Mouse (Mus musculus): ENCODE data around the gene Tbrg1. TPM values are rescaled to one million over a fixed set of nuclear protein-coding genes. Genes with fewer than 3 reads are reported as not detected.
A peak's percentile ranks its signal among the peaks of the same experiment; 100 is the strongest.

Tbrg1 gene
- total and polyA plus RNA-seq, 3 experiments: 127 to 159 TPM; not detected in 1

DNA sequence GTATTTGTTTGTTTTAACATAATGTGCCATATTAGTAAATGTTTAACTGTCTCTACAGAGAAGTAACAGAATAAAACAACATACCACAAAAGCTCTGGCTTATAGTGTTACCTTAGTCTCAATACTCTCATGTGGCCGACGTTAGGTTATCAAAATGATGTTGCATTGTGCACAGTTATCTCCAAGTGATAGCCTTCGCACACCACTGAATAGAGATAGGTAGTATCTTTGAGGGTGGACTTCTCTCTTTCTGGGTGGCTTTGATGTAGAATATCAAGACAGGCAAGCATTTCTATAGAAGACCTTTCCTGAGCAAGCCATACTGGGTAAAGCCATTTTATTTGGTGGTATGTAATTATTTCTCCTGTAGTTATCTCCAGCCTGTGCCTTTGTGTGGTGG lies 52.0 kb downstream of the Tbrg1 start:
- no peak overlapping the region for H3K27ac ChIP-seq (ENCODE audit: control insufficient read depth, low read depth, low read length)
- no peaks in the 10 kb centered on the region for H3K79me2 ChIP-seq (ENCODE audit: control insufficient read depth, insufficient read depth, low read length, poor library complexity)

DNA sequence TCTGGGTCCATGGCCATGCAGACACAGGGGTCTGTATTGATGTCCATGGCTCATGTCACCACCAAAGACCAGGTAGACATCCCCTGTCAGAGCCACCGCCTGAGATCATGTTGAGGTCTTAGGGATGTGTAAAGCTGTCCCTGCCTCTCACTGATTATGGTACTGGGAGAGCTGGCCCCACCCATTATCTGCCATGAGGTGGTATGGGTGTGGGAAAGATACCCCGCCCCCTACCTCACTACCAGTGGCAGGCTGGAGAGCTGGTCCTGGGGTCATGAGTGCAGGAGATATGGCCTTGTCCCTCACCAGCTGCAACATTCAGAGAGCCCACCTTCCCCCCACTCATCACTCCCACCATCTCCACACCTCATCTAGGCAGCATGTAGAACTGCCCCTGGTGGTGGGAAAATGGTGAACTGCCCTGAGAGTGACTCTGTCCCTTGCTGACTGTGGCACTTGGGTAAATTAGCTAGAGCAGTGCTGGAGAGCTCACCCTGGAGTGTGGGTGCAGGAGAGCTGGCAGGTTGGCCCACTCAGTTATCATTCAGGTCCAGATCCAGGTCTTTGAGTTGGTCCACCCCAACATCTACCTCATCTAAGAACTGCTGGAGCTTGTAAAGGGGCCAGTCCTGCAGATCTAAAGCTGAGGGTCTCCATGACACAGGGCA lies 56.4 kb downstream of the Tbrg1 start:
- Histone ChIP-seq H3K4me1 (ENCODE audit: control insufficient read depth in 1 of 2, insufficient read depth in 2 of 2, low read length in 2 of 2) (peaks cover 13 to 16% of the 10 kb centered on the region in 2 experiments), H3K79me2 (ENCODE audit: control insufficient read depth, insufficient read depth, low read length, poor library complexity) (no peaks in the 10 kb centered on the region), H3K27me3 (ENCODE audit: control insufficient read depth in 1 of 2, insufficient read depth in 2 of 2, low read length in 2 of 2) (no peaks in the 10 kb centered on the region), H3K9ac (ENCODE audit: control insufficient read depth, low read depth, low read length, poor library complexity, severe bottlenecking) (no peak overlapping the region), H3K36me3 (ENCODE audit: control insufficient read depth in 1 of 2, insufficient read depth in 2 of 2, low read length in 2 of 2) (peaks cover 0 to 10% of the 10 kb centered on the region in 2 experiments; a peak in 2 of 4 replicates), H3K9me3 (replicated peaks; ENCODE audit: insufficient read depth, low read length) (no peaks in the 10 kb centered on the region), H3K27ac (ENCODE audit: control insufficient read depth, low read depth, low read length) (no peak overlapping the region), H3K4me3 (ENCODE audit: control insufficient read depth in 1 of 2, insufficient read depth in 1 of 2, low read depth in 2 of 2, low read length in 2 of 2) (no peak overlapping the region)
- no peak for TF ChIP-seq CHD1 (IDR thresholded peaks at IDR 0.05; ENCODE audit: low read depth, low read length)
- no peak for TF ChIP-seq TAL1 (IDR thresholded peaks at IDR 0.05; ENCODE audit: low read length)
- no peak for TF ChIP-seq TCF12 (IDR thresholded peaks at IDR 0.05; ENCODE audit: low read depth, low read length)
- no peak for TF ChIP-seq MAZ (IDR thresholded peaks at IDR 0.05; ENCODE audit: low read depth, low read length)
- TF ChIP-seq MXI1 (IDR thresholded peaks at IDR 0.05; ENCODE audit: low read depth, low read length): no peak
- TF ChIP-seq MYB (IDR thresholded peaks at IDR 0.05; ENCODE audit: low read depth, low read length): no peak
- TF ChIP-seq TBP (IDR thresholded peaks at IDR 0.05; ENCODE audit: low read depth, low read length): no peak
- DNase-seq (ENCODE audit: low read depth, low spot score): no peak

More for the DNA sequence above, 52.0 kb downstream of the Tbrg1 start:
- peak; percentile 25 for DNase-seq (ENCODE audit: low read depth, low spot score)
- no peaks in the 10 kb centered on the region for H3K9me3 ChIP-seq (replicated peaks; ENCODE audit: insufficient read depth, low read length)
- H3K4me1 ChIP-seq (ENCODE audit: control insufficient read depth in 1 of 2, insufficient read depth in 2 of 2, low read length in 2 of 2): peaks cover 14 to 20% of the 10 kb centered on the region in 2 experiments
- H3K27me3 ChIP-seq (ENCODE audit: control insufficient read depth in 1 of 2, insufficient read depth in 2 of 2, low read length in 2 of 2): no peaks in the 10 kb centered on the region
- H3K36me3 ChIP-seq (ENCODE audit: control insufficient read depth in 1 of 2, insufficient read depth in 2 of 2, low read length in 2 of 2): peaks cover 0 to 19% of the 10 kb centered on the region in 2 experiments; a peak in 2 of 4 replicates
- no peak overlapping the region for H3K9ac ChIP-seq (ENCODE audit: control insufficient read depth, low read depth, low read length, poor library complexity, severe bottlenecking)
- H3K4me3 ChIP-seq (ENCODE audit: control insufficient read depth in 1 of 2, insufficient read depth in 1 of 2, low read depth in 2 of 2, low read length in 2 of 2): no peak overlapping the region
- TF ChIP-seq GABPA (IDR thresholded peaks at IDR 0.05; ENCODE audit: low read depth, low read length): no peak
- peak; percentile 55; the same call in 1 of the 2 replicates for TF ChIP-seq TCF12 (IDR thresholded peaks at IDR 0.05; ENCODE audit: low read depth, low read length)
- TF ChIP-seq GATA1 (IDR thresholded peaks at IDR 0.05; ENCODE audit: low read depth, low read length): peak; percentile 52
- TF ChIP-seq USF2 (IDR thresholded peaks at IDR 0.05; ENCODE audit: borderline replicate concordance in 1 of 2, insufficient read depth in 1 of 2, low read depth in 1 of 2, low read length in 2 of 2): no peak
- TF ChIP-seq EP300 (IDR thresholded peaks at IDR 0.05; ENCODE audit: low read depth in 1 of 2, low read length in 2 of 2): peak; percentile 57 to 72
- TF ChIP-seq ZKSCAN1 (IDR thresholded peaks at IDR 0.05; ENCODE audit: low read depth, low read length): no peak
- TF ChIP-seq POLR2A (IDR thresholded peaks at IDR 0.05; ENCODE audit: control insufficient read depth in 1 of 2, insufficient read depth in 1 of 2, low read depth in 1 of 2, low read length in 2 of 2, poor library complexity in 1 of 2): no peak
- TF ChIP-seq MAFK (IDR thresholded peaks at IDR 0.05; ENCODE audit: borderline replicate concordance, low read depth, low read length): no peak
- TF ChIP-seq ETS1 (IDR thresholded peaks at IDR 0.05; ENCODE audit: low read depth, low read length): no peak
- TF ChIP-seq MEF2A (IDR thresholded peaks at IDR 0.05; ENCODE audit: extremely low read depth, insufficient replicate concordance, low read depth, low read length, poor library complexity, severe bottlenecking): no peak
- TF ChIP-seq SMC3 (IDR thresholded peaks at IDR 0.05; ENCODE audit: low read depth, low read length): no peak
- TF ChIP-seq KAT2A (conservative IDR thresholded peaks at IDR 0.05; ENCODE audit: low read depth, low read length): no peak
- TF ChIP-seq CHD1 (IDR thresholded peaks at IDR 0.05; ENCODE audit: low read depth, low read length): no peak
- TF ChIP-seq MAX (IDR thresholded peaks at IDR 0.05; ENCODE audit: low read length): no peak
- no peak for TF ChIP-seq JUND (IDR thresholded peaks at IDR 0.05; ENCODE audit: low read depth, low read length)
- TF ChIP-seq TAL1 (IDR thresholded peaks at IDR 0.05; ENCODE audit: low read length): no peak

Other genes with a start within 250 kb of the Tbrg1 start
- gene Robo3, start 224.1 kb downstream of the Tbrg1 start, total RNA-seq (2012; rRNA removed): not detected in 2 replicates
- gene Robo3, start 224.1 kb downstream of the Tbrg1 start, polyA plus RNA-seq (2012; ENCODE audit: insufficient read depth in 1 of 2, insufficient read length in 2 of 2, low read depth in 1 of 2, low replicate concordance in 2 of 2, missing spikeins in 1 of 2): not detected
- 15.5 and 16.1 TPM in 2 replicates for gene Msantd2, start 168.0 kb downstream of the Tbrg1 start, total RNA-seq (2012; rRNA removed)
- 10 to 100 TPM in 1 of 2 experiments, not detected in 1; 26.2 TPM for gene Msantd2, start 168.0 kb downstream of the Tbrg1 start, polyA plus RNA-seq (2012; ENCODE audit: insufficient read depth in 1 of 2, insufficient read length in 2 of 2, low read depth in 1 of 2, low replicate concordance in 2 of 2, missing spikeins in 1 of 2)
- 0.10 and 0.23 TPM in 2 replicates for gene Esam, start 129.2 kb downstream of the Tbrg1 start, total RNA-seq (2012; rRNA removed)
- gene Esam, start 129.2 kb downstream of the Tbrg1 start, polyA plus RNA-seq (2012; ENCODE audit: insufficient read depth in 1 of 2, insufficient read length in 2 of 2, low read depth in 1 of 2, low replicate concordance in 2 of 2, missing spikeins in 1 of 2): under 1 TPM in 1 of 2 experiments, not detected in 1; 0.89 TPM
- gene Vsig2, start 118.1 kb downstream of the Tbrg1 start, total RNA-seq (2012; rRNA removed): not detected in 2 replicates
- gene Vsig2, start 118.1 kb downstream of the Tbrg1 start, polyA plus RNA-seq (2012; ENCODE audit: insufficient read depth in 1 of 2, insufficient read length in 2 of 2, low read depth in 1 of 2, low replicate concordance in 2 of 2, missing spikeins in 1 of 2): under 1 TPM in 1 of 2 experiments, not detected in 1; 0.64 TPM
- 0.58 and 0.78 TPM in 2 replicates for gene Nrgn, start 104.4 kb downstream of the Tbrg1 start, total RNA-seq (2012; rRNA removed)
- gene Nrgn, start 104.4 kb downstream of the Tbrg1 start, polyA plus RNA-seq (2012; ENCODE audit: insufficient read depth in 1 of 2, insufficient read length in 2 of 2, low read depth in 1 of 2, low replicate concordance in 2 of 2, missing spikeins in 1 of 2): 10 to 100 TPM in 1 of 2 experiments, not detected in 1; 43.5 TPM
- 4.9 and 5.1 TPM in 2 replicates for gene Siae, start 101.6 kb downstream of the Tbrg1 start, total RNA-seq (2012; rRNA removed)
- 1 to 10 TPM in 1 of 2 experiments, not detected in 1; 9.2 TPM for gene Siae, start 101.6 kb downstream of the Tbrg1 start, polyA plus RNA-seq (2012; ENCODE audit: insufficient read depth in 1 of 2, insufficient read length in 2 of 2, low read depth in 1 of 2, low replicate concordance in 2 of 2, missing spikeins in 1 of 2)
- 0.46 and 1.2 TPM in 2 replicates for gene Spa17, start 43.6 kb downstream of the Tbrg1 start, total RNA-seq (2012; rRNA removed)
- 1 to 10 TPM in 1 of 2 experiments, not detected in 1; 2.6 TPM for gene Spa17, start 43.6 kb downstream of the Tbrg1 start, polyA plus RNA-seq (2012; ENCODE audit: insufficient read depth in 1 of 2, insufficient read length in 2 of 2, low read depth in 1 of 2, low replicate concordance in 2 of 2, missing spikeins in 1 of 2)
- gene Panx3, start 11.9 kb upstream of the Tbrg1 start, total RNA-seq (2012; rRNA removed): 0.33 and 0.42 TPM in 2 replicates
- gene Panx3, start 11.9 kb upstream of the Tbrg1 start, polyA plus RNA-seq (2012; ENCODE audit: insufficient read depth in 1 of 2, insufficient read length in 2 of 2, low read depth in 1 of 2, low replicate concordance in 2 of 2, missing spikeins in 1 of 2): under 1 TPM in 1 of 2 experiments, not detected in 1; 0.17 TPM
- gene Olfr160, start 58.9 kb upstream of the Tbrg1 start, total RNA-seq (2012; rRNA removed): not detected in 2 replicates
- gene Olfr160, start 58.9 kb upstream of the Tbrg1 start, polyA plus RNA-seq (2012; ENCODE audit: insufficient read depth in 1 of 2, insufficient read length in 2 of 2, low read depth in 1 of 2, low replicate concordance in 2 of 2, missing spikeins in 1 of 2): not detected
- not detected in 2 replicates for gene Olfr874, start 87.8 kb upstream of the Tbrg1 start, total RNA-seq (2012; rRNA removed)
- not detected for gene Olfr874, start 87.8 kb upstream of the Tbrg1 start, polyA plus RNA-seq (2012; ENCODE audit: insufficient read depth in 1 of 2, insufficient read length in 2 of 2, low read depth in 1 of 2, low replicate concordance in 2 of 2, missing spikeins in 1 of 2)
- not detected in 2 replicates for gene Olfr875, start 114.5 kb upstream of the Tbrg1 start, total RNA-seq (2012; rRNA removed)
- gene Olfr875, start 114.5 kb upstream of the Tbrg1 start, polyA plus RNA-seq (2012; ENCODE audit: insufficient read depth in 1 of 2, insufficient read length in 2 of 2, low read depth in 1 of 2, low replicate concordance in 2 of 2, missing spikeins in 1 of 2): not detected
- not detected in 2 replicates for gene Olfr876, start 145.7 kb upstream of the Tbrg1 start, total RNA-seq (2012; rRNA removed)
- not detected for gene Olfr876, start 145.7 kb upstream of the Tbrg1 start, polyA plus RNA-seq (2012; ENCODE audit: insufficient read depth in 1 of 2, insufficient read length in 2 of 2, low read depth in 1 of 2, low replicate concordance in 2 of 2, missing spikeins in 1 of 2)
- gene Olfr877, start 197.0 kb upstream of the Tbrg1 start, total RNA-seq (2012; rRNA removed): not detected in 2 replicates
- gene Olfr877, start 197.0 kb upstream of the Tbrg1 start, polyA plus RNA-seq (2012; ENCODE audit: insufficient read depth in 1 of 2, insufficient read length in 2 of 2, low read depth in 1 of 2, low replicate concordance in 2 of 2, missing spikeins in 1 of 2): not detected
- not detected in 2 replicates for gene Olfr145, start 239.4 kb upstream of the Tbrg1 start, total RNA-seq (2012; rRNA removed)
- not detected for gene Olfr145, start 239.4 kb upstream of the Tbrg1 start, polyA plus RNA-seq (2012; ENCODE audit: insufficient read depth in 1 of 2, insufficient read length in 2 of 2, low read depth in 1 of 2, low replicate concordance in 2 of 2, missing spikeins in 1 of 2)